Mouse (Mus musculus) C2C12 (cell line): ENCODE data around the gene Tsfm. TPM values are rescaled to one million over a fixed set of nuclear protein-coding genes. Genes with fewer than 3 reads are reported as not detected.
A peak's percentile ranks its signal among the peaks of the same experiment; 100 is the strongest.

ENCODE experiments used
- H3K27me3 ChIP-seq: one replicate; pipeline ENCODE4 v1.6.1; 2011; ENCODE audit not compliant: control insufficient read depth, insufficient read depth, insufficient read length
- H3K36me3 ChIP-seq: one replicate; pipeline ENCODE4 v1.6.1; 2011; ENCODE audit not compliant: control insufficient read depth, insufficient read depth
- H3K4me3 ChIP-seq: one replicate; pipeline ENCODE4 v1.5.1; 2011; ENCODE audit warnings: mild to moderate bottlenecking, control low read depth; ENCODE audit not compliant: poor library complexity, insufficient read depth, severe bottlenecking
- H3K79me2 ChIP-seq: one replicate; pipeline ENCODE4 v1.6.1; 2011; ENCODE audit not compliant: control insufficient read depth, insufficient read depth
- H3K79me3 ChIP-seq: one replicate; pipeline ENCODE4 v1.6.1; 2011; ENCODE audit warnings: low read depth, control low read depth
- H3ac ChIP-seq: one replicate; pipeline ENCODE3; 2011; ENCODE audit warnings: low read depth; ENCODE audit not compliant: control insufficient read depth, insufficient read length
- CEBPB ChIP-seq: IDR thresholded peaks from one replicate; pipeline ENCODE4 v1.6.1; 2011; ENCODE audit warnings: low read depth, mild to moderate bottlenecking, control low read depth, moderate library complexity
- CTCF ChIP-seq: IDR thresholded peaks from one replicate; pipeline ENCODE4 v1.5.1; 2011; ENCODE audit not compliant: control insufficient read depth, insufficient read depth, insufficient read length
- FOSL1 ChIP-seq: IDR thresholded peaks from one replicate; pipeline ENCODE4 v1.8.0; 2011; ENCODE audit warnings: mild to moderate bottlenecking, low read length; ENCODE audit not compliant: poor library complexity, insufficient read depth, severe bottlenecking
- MAX ChIP-seq: IDR thresholded peaks from one replicate; pipeline ENCODE4 v1.6.1; 2011; ENCODE audit warnings: mild to moderate bottlenecking, control low read depth
- MYOD1 ChIP-seq: IDR thresholded peaks from one replicate; pipeline ENCODE4 v1.6.1; 2011; ENCODE audit warnings: low read depth; ENCODE audit not compliant: control insufficient read depth, insufficient read length
- MYOG ChIP-seq: IDR thresholded peaks from one replicate; pipeline ENCODE4 v1.6.1; 2011; ENCODE audit not compliant: control insufficient read depth, insufficient read length; ENCODE audit errors: extremely low read depth
- USF1 ChIP-seq: IDR thresholded peaks from one replicate; pipeline ENCODE4 v1.6.1; 2011; ENCODE audit warnings: low read depth, mild to moderate bottlenecking, control low read depth, moderate library complexity
- polyA plus RNA-seq: library from polyadenylated mRNA; unstranded; fragments of >200 nt; fragmentation: generic; extraction: Trizol; gene quantifications from one replicate; pipeline ENCODE4 v1.2.1, GENCODE M21; 2012; ENCODE audit warnings: missing spikeins

Tsfm gene
- polyA plus RNA-seq, 1 experiment, result 66.0 TPM

GRCm38 (mm10) chr10:127061085-127061484 is 30.4 kb upstream of the Tsfm start:
- H3K27me3 ChIP-seq, result no peaks in the 10 kb centered on the region
- peaks cover 24% of the 10 kb centered on the region for H3K79me3 ChIP-seq

GRCm38 (mm10) chr10:127059968-127060916 is 29.6 kb upstream of the Tsfm start, which contains the start of gene March9:
Gene March9 (minus strand): TSS chr10:127060184.
- Histone ChIP-seq H3K36me3 (peaks cover 8% of the 10 kb centered on the region), H3K27me3 (no peaks in the 10 kb centered on the region), H3ac (peak within 1 kb of the TSS; percentile 82), H3K79me3 (peaks cover 17% of the 10 kb centered on the region), H3K79me2 (peaks cover 20% of the 10 kb centered on the region), H3K4me3 (peak within 1 kb of the TSS; percentile 36)
- no peak for TF ChIP-seq CTCF
- no peak for TF ChIP-seq MYOG

More at GRCm38 (mm10) chr10:127061085-127061484, 30.4 kb upstream of the Tsfm start:
- H3K79me2 ChIP-seq, result peaks cover 28% of the 10 kb centered on the region
- H3ac ChIP-seq, result no peak overlapping the region
- peaks cover 16% of the 10 kb centered on the region for H3K36me3 ChIP-seq
- no peak overlapping the region for H3K4me3 ChIP-seq
- TF ChIP-seq MYOG (no peak), USF1 (no peak), CEBPB (no peak), CTCF (no peak), MAX (no peak), FOSL1 (no peak), MYOD1 (no peak)

- peaks cover 9% of the 10 kb centered on the region for H3K79me3 ChIP-seq
- no peaks in the 10 kb centered on the region for H3K36me3 ChIP-seq
- H3K79me2 ChIP-seq, result peaks cover 11% of the 10 kb centered on the region
- H3K27me3 ChIP-seq, result no peaks in the 10 kb centered on the region
- H3K4me3 ChIP-seq, result peak overlapping the region; percentile 36
- TF ChIP-seq MYOD1 (no peak), CTCF (no peak), CEBPB (no peak), USF1 (no peak), FOSL1 (no peak), MYOG (no peak), MAX (no peak)
- peak overlapping the region; percentile 82 for H3ac ChIP-seq
These were observed 28.7 kb upstream of the Tsfm start for GRCm38 (mm10) chr10:127059174-127059967.

GRCm38 (mm10) chr10:127058708-127059107 is 28.1 kb upstream of the Tsfm start:
- TF ChIP-seq CEBPB (no peak), CTCF (no peak), MYOG (no peak), FOSL1 (no peak), USF1 (no peak), MAX (no peak), MYOD1 (no peak)
- Histone ChIP-seq H3K27me3 (no peaks in the 10 kb centered on the region), H3K79me3 (peaks cover 2% of the 10 kb centered on the region), H3ac (no peak overlapping the region), H3K36me3 (no peaks in the 10 kb centered on the region), H3K4me3 (no peak overlapping the region), H3K79me2 (peaks cover 4% of the 10 kb centered on the region)

DNA sequence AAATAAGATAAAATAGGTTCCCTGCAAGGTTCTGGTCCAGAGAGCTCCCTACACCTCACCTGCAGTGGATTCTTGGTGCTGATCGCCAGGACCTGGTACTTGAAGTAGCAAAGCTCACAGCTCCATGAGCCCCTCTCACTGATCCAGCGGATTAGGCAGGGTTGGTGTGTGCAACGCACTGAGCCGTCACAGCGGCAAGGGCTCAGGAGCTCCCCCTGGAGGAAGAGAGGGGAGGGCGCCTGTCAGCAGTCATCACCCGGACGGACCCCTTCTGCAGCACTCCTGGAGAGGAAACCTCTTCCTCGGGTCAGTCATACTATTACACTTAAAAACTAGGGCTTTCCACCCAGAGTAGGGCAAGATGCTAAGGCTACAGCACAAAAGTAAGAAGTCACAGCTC is 27.5 kb upstream of the Tsfm start:
- no peaks in the 10 kb centered on the region for H3K27me3 ChIP-seq
- no peaks in the 10 kb centered on the region for H3K79me2 ChIP-seq
- H3K4me3 ChIP-seq, result no peak overlapping the region
- TF ChIP-seq CTCF (peak; percentile 90), MYOG (no peak)
- H3ac ChIP-seq, result no peak overlapping the region
- no peaks in the 10 kb centered on the region for H3K79me3 ChIP-seq
- H3K36me3 ChIP-seq, result no peaks in the 10 kb centered on the region
